ENCODE assay signal across 17 mouse cellular contexts in the genomic region with DNA sequence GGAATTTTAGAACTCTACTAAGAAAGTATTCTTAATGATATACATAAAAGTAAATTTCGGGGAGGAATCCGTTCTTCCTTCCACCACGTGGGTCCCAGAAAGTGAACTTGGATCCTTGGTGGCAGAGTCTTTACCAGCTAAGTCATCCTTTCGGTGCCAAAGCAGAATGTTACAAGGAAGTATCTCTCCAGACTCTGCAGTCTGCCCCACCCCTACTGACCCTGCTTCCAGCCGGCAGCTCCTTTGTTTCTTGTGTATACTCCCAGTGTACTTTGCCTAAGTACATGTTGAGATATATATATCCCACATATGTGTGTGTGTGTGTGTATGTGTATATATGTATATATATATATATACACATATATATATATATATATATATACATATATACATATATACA.
"Had no signal": no experiment of that assay in that cellular context is flagged by ENCODE, and none has a peak within 500 bp of the region (broad histone marks: within the 10 kb centered on the region; RNA-seq: fewer than 3 reads in every experiment).

No protein-coding gene starts in this region.

- DNase-seq: lung, adult 2 months; lung, postnatal 14 days; lung, postnatal 36 days; right cerebral cortex, postnatal 14 days; spleen, adult 18-20 months; thymus, adult 18-20 months; thymus, postnatal 14 days; thymus, postnatal 36 days had no signal

- H3K27ac ChIP-seq: liver, embryonic 14.5 days; lung, embryonic 15.5 days; macrophage; midbrain, embryonic 13.5 days; midbrain, embryonic 15.5 days; neural tube, embryonic 12.5 days had no signal

- H3K4me3 ChIP-seq: lung, embryonic 15.5 days; megakaryocyte, embryonic 14.5 days; midbrain, embryonic 13.5 days; midbrain, embryonic 15.5 days; neural tube, embryonic 12.5 days had no signal

- H3K9ac ChIP-seq: liver, embryonic 14.5 days; lung, embryonic 15.5 days; midbrain, embryonic 13.5 days; midbrain, embryonic 15.5 days; neural tube, embryonic 12.5 days had no signal

- H3K9me3 ChIP-seq: lung, embryonic 15.5 days; megakaryocyte, embryonic 14.5 days; midbrain, embryonic 13.5 days; midbrain, embryonic 15.5 days; neural tube, embryonic 12.5 days had no signal

- H3K4me2 ChIP-seq: lung, embryonic 15.5 days; midbrain, embryonic 11.5 days; midbrain, embryonic 13.5 days; midbrain, embryonic 15.5 days; neural tube, embryonic 12.5 days had no signal

- H3K4me1 ChIP-seq: neural tube, embryonic 12.5 days had no signal

- H3K27me3 ChIP-seq: lung, embryonic 15.5 days; megakaryocyte, embryonic 14.5 days; midbrain, embryonic 13.5 days; midbrain, embryonic 15.5 days; neural tube, embryonic 12.5 days had no signal

- ATAC-seq: lung, postnatal 0 days; midbrain, embryonic 13.5 days; midbrain, embryonic 15.5 days had no signal
